Mouse (Mus musculus) embryonic stem cell, embryonic (primary cell): Measurements from ENCODE around the gene Snai1.

Experiments used
- CTCF ChIA-PET, 4 experiments: fragments of 300-600 bp in 2 of 4; fragments of 350-600 bp in 2 of 4; sonication (Branson Sonifier 250); formaldehyde crosslinking; loops; one replicate each; lab custom pipeline; 2022; ENCODE audit warnings: inconsistent platforms in 2 of 4; lab: Charles Lee
- POLR2A ChIA-PET, 4 experiments: fragments of 300-600 bp in 2 of 4; fragments of 350-600 bp in 2 of 4; sonication (Branson Sonifier 250); formaldehyde crosslinking; loops; one replicate each; lab custom pipeline; 2022; ENCODE audit warnings: antibody characterized with exemption in 4 of 4, inconsistent platforms in 1 of 4; lab: Charles Lee

Snai1 gene

GRCm38 (mm10) chr2:167578521-167578920 is 40.5 kb downstream of the Snai1 start:
- ChIA-PET CTCF (interaction anchor here (0.5 to 2.1 kb wide), 23 partner anchors 8 to 366 kb away, joined by 3 to 13 read pairs (median 4); partner anchors contain the start of gene Snai1 (in 2 of the 4)), POLR2A (interaction anchor here (0.5 to 2.4 kb wide), 19 partner anchors 8 to 588 kb away, joined by 3 to 12 read pairs (median 4); no protein-coding TSS in a partner anchor)

- ChIA-PET POLR2A (interaction anchor here in 3 of 4 experiments (0.7 to 1.9 kb wide), 9 partner anchors 9 to 52 kb away, joined by 3 to 7 read pairs (median 3); partner anchors contain the start of gene Snai1 (in 1 of the 3)), CTCF (interaction anchor here in 1 of 4 experiments (0.8 kb wide), 1 partner anchor 869 kb away, joined by 5 read pairs; no protein-coding TSS in a partner anchor)
These were observed 45.4 kb downstream of the Snai1 start for GRCm38 (mm10) chr2:167583161-167583952.

GRCm38 (mm10) chr2:167585273-167585672 is 47.3 kb downstream of the Snai1 start:
- CTCF ChIA-PET, result interaction anchor here in 3 of 4 experiments (0.5 to 3.0 kb wide), 4 partner anchors 20 to 196 kb away, joined by 3 to 15 read pairs (median 4); partner anchors contain the start of gene Rnf114 (in 1 of the 3)
- POLR2A ChIA-PET, result interaction anchor here in 3 of 4 experiments (0.5 to 1.5 kb wide), 8 partner anchors 9 to 809 kb away, joined by 3 to 4 read pairs (median 3); no protein-coding TSS in a partner anchor

- CTCF ChIA-PET, result interaction anchor here in 2 of 4 experiments (1.1 to 3.0 kb wide), 2 partner anchors 19 to 20 kb away, joined by 3 to 15 read pairs; no protein-coding TSS in a partner anchor
- POLR2A ChIA-PET, result interaction anchor here in 3 of 4 experiments (0.6 to 2.0 kb wide), 14 partner anchors 8 to 67 kb away, joined by 3 to 8 read pairs (median 3); no protein-coding TSS in a partner anchor
These were observed 48.0 kb downstream of the Snai1 start for GRCm38 (mm10) chr2:167586041-167586440.

GRCm38 (mm10) chr2:167586976-167587375 is 49.0 kb downstream of the Snai1 start:
- POLR2A ChIA-PET, result interaction anchor here (0.6 to 2.0 kb wide), 21 partner anchors 8 to 345 kb away, joined by 3 to 8 read pairs (median 3); partner anchors contain the start of gene Ptpn1 (in 1 of the 4)

GRCm38 (mm10) chr2:167588774-167589577 is 51.0 kb downstream of the Snai1 start:
- CTCF ChIA-PET, result interaction anchor here (0.6 to 2.7 kb wide), 10 partner anchors 11 to 306 kb away, joined by 3 to 12 read pairs (median 5); no protein-coding TSS in a partner anchor
- POLR2A ChIA-PET, result interaction anchor here in 3 of 4 experiments (0.7 to 2.2 kb wide), 12 partner anchors 9 to 367 kb away, joined by 3 to 8 read pairs (median 4); partner anchors contain the start of gene Snai1 (in 1 of the 3)

More at GRCm38 (mm10) chr2:167586976-167587375, 49.0 kb downstream of the Snai1 start:
- CTCF ChIA-PET, result interaction anchor here in 3 of 4 experiments (0.6 to 3.0 kb wide), 9 partner anchors 9 to 93 kb away, joined by 3 to 15 read pairs (median 3); no protein-coding TSS in a partner anchor
